Mouse (Mus musculus) hindbrain, embryonic 12.5 days (tissue): ENCODE measurements at regions not wholly inside any gene's neighbourhood (a gene's known extent, or its start where the extent isn't known, plus 50 kb on each side); places are given as distances from the start of the nearest gene placed in this dataset.
A peak's percentile ranks its signal among the peaks of the same experiment; 100 is the strongest.

Source experiments
- ATAC-seq: fragments of 200-750 bp; cut with Nextera tagmentation; 2 replicates; pipeline ENCODE4 v1.8.0; 2017; ENCODE audit warnings: moderate TSS enrichment; ENCODE audit not compliant: low FRiP score
- H3K27ac ChIP-seq: fragments of 300-500 bp; sonication (generic); 2 replicates; pipeline ENCODE4 v1.5.1; 2016; ENCODE audit warnings: mild to moderate bottlenecking
- H3K27me3 ChIP-seq: fragments of 300-500 bp; sonication (generic); 2 replicates; pipeline ENCODE4 v1.6.1; 2016; ENCODE audit warnings: mild to moderate bottlenecking
- H3K36me3 ChIP-seq: fragments of 300-500 bp; sonication (generic); 2 replicates; pipeline ENCODE4 v1.6.1; 2016; ENCODE audit warnings: mild to moderate bottlenecking
- H3K4me1 ChIP-seq: fragments of 300-500 bp; sonication (generic); 2 replicates; pipeline ENCODE4 v1.6.1; 2016
- H3K4me2 ChIP-seq: fragments of 300-500 bp; sonication (generic); replicated peaks from 2 replicates; pipeline ENCODE4 v1.6.1; 2016; ENCODE audit warnings: mild to moderate bottlenecking
- H3K4me3 ChIP-seq: fragments of 300-500 bp; sonication (generic); 2 replicates; pipeline ENCODE4 v1.5.1; 2016; ENCODE audit warnings: mild to moderate bottlenecking
- H3K9ac ChIP-seq: fragments of 300-500 bp; sonication (generic); 2 replicates; pipeline ENCODE4 v1.6.1; 2016; ENCODE audit warnings: mild to moderate bottlenecking, moderate library complexity
- H3K9me3 ChIP-seq: fragments of 300-500 bp; sonication (generic); replicated peaks from 2 replicates; pipeline ENCODE4 v1.6.1; 2016; ENCODE audit warnings: mild to moderate bottlenecking
- WGBS: fragments of 180-500 bp; shearing (Covaris S2); methylation state at CpG from one replicate; pipeline ENCODE4 v1.1.7; 2016; 5-methylcytosine and 5-hydroxymethylcytosine counted together

GRCm38 (mm10) chr8:116242972-116243371, 261.8 kb upstream of the Dynlrb2 start:
- Histone ChIP-seq H3K27ac (peak overlapping the region; percentile 41), H3K4me1 (peaks cover 11% of the 10 kb centered on the region), H3K4me2 (no peak overlapping the region), H3K9me3 (no peaks in the 10 kb centered on the region), H3K4me3 (no peak overlapping the region), H3K36me3 (no peaks in the 10 kb centered on the region), H3K27me3 (peaks cover under 1% of the 10 kb centered on the region), H3K9ac (no peak overlapping the region)
- 78% methylated on average over 5 of the region's 5 CpGs for WGBS
- no peak for ATAC-seq

- WGBS: 84% methylated on average over 5 of the region's 5 CpGs
- Histone ChIP-seq H3K27me3 (peaks cover 6% of the 10 kb centered on the region), H3K4me1 (peaks cover 11% of the 10 kb centered on the region), H3K9me3 (no peaks in the 10 kb centered on the region), H3K27ac (no peak overlapping the region), H3K4me2 (no peak overlapping the region), H3K9ac (no peak overlapping the region), H3K36me3 (no peaks in the 10 kb centered on the region), H3K4me3 (no peak overlapping the region)
- ATAC-seq: no peak
These were observed 262.9 kb upstream of the Dynlrb2 start for GRCm38 (mm10) chr8:116241987-116242242.

- peaks cover 11% of the 10 kb centered on the region for H3K4me1 ChIP-seq
- no peak overlapping the region for H3K4me2 ChIP-seq
- no peak overlapping the region for H3K4me3 ChIP-seq
- no peaks in the 10 kb centered on the region for H3K36me3 ChIP-seq
- no peak overlapping the region for H3K27ac ChIP-seq
- H3K9ac ChIP-seq: no peak overlapping the region
- no peak for ATAC-seq
- WGBS: 68% methylated on average over 11 of the region's 11 CpGs
- no peaks in the 10 kb centered on the region for H3K9me3 ChIP-seq
- H3K27me3 ChIP-seq: peaks cover 6% of the 10 kb centered on the region
These were observed 263.4 kb upstream of the Dynlrb2 start for GRCm38 (mm10) chr8:116241146-116241986.

GRCm38 (mm10) chr8:116238670-116239069, 266.1 kb upstream of the Dynlrb2 start:
- Histone ChIP-seq H3K9me3 (no peaks in the 10 kb centered on the region), H3K36me3 (no peaks in the 10 kb centered on the region), H3K9ac (no peak overlapping the region), H3K4me3 (no peak overlapping the region), H3K4me2 (no peak overlapping the region), H3K27me3 (peaks cover 15% of the 10 kb centered on the region), H3K4me1 (peaks cover 5% of the 10 kb centered on the region), H3K27ac (no peak overlapping the region)
- 97% methylated on average over 1 of the region's 1 CpGs for WGBS
- no peak for ATAC-seq

- 92% methylated on average over 3 of the region's 3 CpGs for WGBS
- H3K9ac ChIP-seq: no peak overlapping the region
- no peak overlapping the region for H3K27ac ChIP-seq
- peaks cover 17% of the 10 kb centered on the region for H3K27me3 ChIP-seq
- no peak overlapping the region for H3K4me3 ChIP-seq
- peaks cover 5% of the 10 kb centered on the region; the same call in 1 of the 2 replicates for H3K4me1 ChIP-seq
- H3K36me3 ChIP-seq: no peaks in the 10 kb centered on the region
- H3K4me2 ChIP-seq: no peak overlapping the region
- no peak for ATAC-seq
- no peaks in the 10 kb centered on the region for H3K9me3 ChIP-seq
These were observed 267.1 kb upstream of the Dynlrb2 start for GRCm38 (mm10) chr8:116237561-116238100.

- Histone ChIP-seq H3K27ac (no peak overlapping the region), H3K9ac (no peak overlapping the region), H3K4me1 (no peaks in the 10 kb centered on the region), H3K4me3 (no peak overlapping the region), H3K36me3 (no peaks in the 10 kb centered on the region), H3K4me2 (no peak overlapping the region), H3K9me3 (no peaks in the 10 kb centered on the region), H3K27me3 (peaks cover 22% of the 10 kb centered on the region)
- 12% methylated on average over 5 of the region's 5 CpGs for WGBS
- peak; percentile 66 for ATAC-seq
These were observed 275.1 kb upstream of the Dynlrb2 start for GRCm38 (mm10) chr8:116229654-116230136.

GRCm38 (mm10) chr8:116227003-116227402, 277.8 kb upstream of the Dynlrb2 start:
- Histone ChIP-seq H3K4me1 (no peaks in the 10 kb centered on the region), H3K9me3 (no peaks in the 10 kb centered on the region), H3K27ac (no peak overlapping the region), H3K9ac (no peak overlapping the region), H3K4me2 (no peak overlapping the region), H3K36me3 (no peaks in the 10 kb centered on the region), H3K4me3 (no peak overlapping the region), H3K27me3 (peaks cover 14% of the 10 kb centered on the region)
- WGBS: 70% methylated on average over 11 of the region's 11 CpGs
- no peak for ATAC-seq

GRCm38 (mm10) chr8:116223235-116223634, 281.5 kb upstream of the Dynlrb2 start:
- Histone ChIP-seq H3K9ac (no peak overlapping the region), H3K4me1 (no peaks in the 10 kb centered on the region), H3K9me3 (no peaks in the 10 kb centered on the region), H3K27me3 (no peaks in the 10 kb centered on the region), H3K4me3 (no peak overlapping the region), H3K4me2 (no peak overlapping the region), H3K36me3 (no peaks in the 10 kb centered on the region), H3K27ac (no peak overlapping the region)
- WGBS: 91% methylated on average over 2 of the region's 2 CpGs
- no peak for ATAC-seq

GRCm38 (mm10) chr8:116215909-116216308, 288.9 kb upstream of the Dynlrb2 start:
- Histone ChIP-seq H3K4me1 (no peaks in the 10 kb centered on the region), H3K4me3 (no peak overlapping the region), H3K4me2 (no peak overlapping the region), H3K9me3 (no peaks in the 10 kb centered on the region), H3K36me3 (no peaks in the 10 kb centered on the region), H3K27me3 (no peaks in the 10 kb centered on the region), H3K9ac (no peak overlapping the region), H3K27ac (no peak overlapping the region)
- ATAC-seq: no peak
- WGBS: 84% methylated on average over 5 of the region's 5 CpGs

GRCm38 (mm10) chr8:116215286-116215860, 289.4 kb upstream of the Dynlrb2 start:
- no peak overlapping the region for H3K4me3 ChIP-seq
- no peaks in the 10 kb centered on the region for H3K4me1 ChIP-seq
- H3K9me3 ChIP-seq: no peaks in the 10 kb centered on the region
- H3K27ac ChIP-seq: no peak overlapping the region
- no peaks in the 10 kb centered on the region for H3K27me3 ChIP-seq
- ATAC-seq: no peak
- WGBS: 70% methylated on average over 5 of the region's 5 CpGs
- no peak overlapping the region for H3K4me2 ChIP-seq
- H3K36me3 ChIP-seq: no peaks in the 10 kb centered on the region
- no peak overlapping the region for H3K9ac ChIP-seq

GRCm38 (mm10) chr8:116203631-116204030, 301.1 kb upstream of the Dynlrb2 start:
- 48% methylated on average over 2 of the region's 2 CpGs for WGBS
- no peak overlapping the region for H3K27ac ChIP-seq
- no peak for ATAC-seq
- no peaks in the 10 kb centered on the region for H3K27me3 ChIP-seq
- peaks cover 7% of the 10 kb centered on the region; the same call in 1 of the 2 replicates for H3K9me3 ChIP-seq
- no peak overlapping the region for H3K4me2 ChIP-seq
- H3K9ac ChIP-seq: no peak overlapping the region
- no peaks in the 10 kb centered on the region for H3K4me1 ChIP-seq
- H3K4me3 ChIP-seq: no peak overlapping the region
- no peaks in the 10 kb centered on the region for H3K36me3 ChIP-seq

GRCm38 (mm10) chr8:116200459-116200999, 304.2 kb upstream of the Dynlrb2 start:
- Histone ChIP-seq H3K27ac (no peak overlapping the region), H3K4me1 (no peaks in the 10 kb centered on the region), H3K9ac (no peak overlapping the region), H3K27me3 (no peaks in the 10 kb centered on the region), H3K4me3 (no peak overlapping the region), H3K4me2 (no peak overlapping the region), H3K9me3 (no peaks in the 10 kb centered on the region), H3K36me3 (no peaks in the 10 kb centered on the region)
- no peak for ATAC-seq
- WGBS: 71% methylated on average over 11 of the region's 11 CpGs
